Mouse (Mus musculus): ENCODE results near the gene Tldc2. TPM values are rescaled to one million over a fixed set of nuclear protein-coding genes. Genes with fewer than 3 reads are reported as not detected.

Tldc2 gene
- polyA plus RNA-seq, 1 experiment from 2014 or later: not detected

DNA sequence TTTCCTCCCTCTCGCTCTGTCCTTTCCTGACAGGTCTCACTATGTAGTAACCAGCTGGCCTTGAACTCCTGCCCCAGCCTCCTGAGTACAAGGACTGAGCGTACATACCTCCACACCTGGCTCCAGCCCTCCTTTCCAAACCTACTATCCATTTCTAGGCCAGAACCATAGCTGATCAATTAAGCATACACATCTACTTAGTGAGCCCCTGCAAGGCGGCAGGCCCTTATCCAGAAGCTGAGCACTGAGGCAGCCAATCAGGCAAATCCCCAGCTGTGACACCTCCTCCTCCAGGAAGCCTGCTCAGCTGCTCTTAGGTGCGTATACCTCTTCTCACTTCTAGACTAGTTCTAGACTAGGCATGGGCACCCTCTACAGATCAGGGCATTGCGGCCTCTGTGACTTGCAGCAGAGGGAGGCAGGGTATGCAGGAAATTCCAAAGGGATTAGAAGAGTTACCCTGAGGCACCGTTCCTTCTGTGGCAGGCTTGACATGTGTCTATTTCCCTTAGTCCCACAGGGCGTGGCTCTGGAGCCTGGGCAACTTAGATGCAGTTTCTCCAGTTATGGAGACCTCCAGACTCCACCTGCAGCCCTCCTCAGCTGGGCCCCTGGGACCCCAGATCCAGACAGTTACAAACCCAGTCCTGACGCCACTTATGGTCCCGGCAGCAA is 14.4 kb upstream of the Tldc2 start:
- H3K9me3 ChIP-seq (ENCODE audit: low read depth, low read length): no peaks in the 10 kb centered on the region
- 0 out of 2 replicates have a peak overlapping the region, but pooled peaks have one; percentile 29 for H3K9ac ChIP-seq
- H3K36me3 ChIP-seq (ENCODE audit: insufficient read depth): peaks cover 32% of the 10 kb centered on the region
- WGBS: 61% methylated on average over 9 of the region's 9 CpGs
- peak overlapping the region; percentile 40; the same call in 1 of the 2 replicates for H3K4me2 ChIP-seq
- no peak overlapping the region for H3K4me3 ChIP-seq (ENCODE audit: low read depth, low read length)
- DNase-seq: no peak
- H3K27ac ChIP-seq (ENCODE audit: low read depth): peak overlapping the region; percentile 77
- no peak for ATAC-seq (ENCODE audit: insufficient read depth)
- TF ChIP-seq CTCF (IDR thresholded peaks at IDR 0.05; ENCODE audit: low read depth): no peak
- H3K4me1 ChIP-seq (ENCODE audit: insufficient read depth): peaks cover 89% of the 10 kb centered on the region
- H3K27me3 ChIP-seq (ENCODE audit: insufficient read depth, low read length): no peaks in the 10 kb centered on the region

DNA sequence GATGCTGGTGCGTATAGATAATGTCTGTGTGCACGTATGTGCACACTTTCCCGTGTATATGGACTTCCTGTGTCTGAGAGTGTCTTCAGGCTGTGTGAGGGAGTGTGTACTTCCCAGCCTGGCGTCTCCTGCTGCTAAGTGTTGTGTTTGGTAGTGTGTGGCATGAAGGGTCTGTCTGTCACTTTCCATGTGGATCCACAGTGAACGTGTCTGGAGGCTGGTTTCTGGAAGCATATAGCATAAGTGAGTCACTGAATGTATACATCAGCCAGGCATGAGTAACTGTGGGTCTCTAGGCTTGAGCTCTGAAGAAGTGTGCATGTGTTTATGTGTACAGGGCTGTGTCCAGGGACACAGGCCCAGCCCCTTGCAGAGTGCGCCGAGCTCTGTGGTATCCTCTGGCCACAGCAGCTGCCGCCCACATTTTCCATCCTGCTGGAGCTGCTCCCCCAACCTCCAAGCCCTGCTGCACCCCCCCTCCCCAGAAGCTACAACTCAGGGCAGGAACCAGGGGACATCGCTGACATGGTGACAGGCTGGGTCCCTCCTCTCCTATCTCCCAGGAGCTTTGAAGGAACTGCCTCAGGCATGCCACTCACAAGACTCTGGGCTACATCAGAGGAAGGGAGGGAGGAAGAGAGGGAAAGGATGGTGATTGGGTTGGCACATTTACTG is 13.3 kb upstream of the Tldc2 start:
- ATAC-seq (ENCODE audit: insufficient read depth): peak; percentile 9; the same call in 1 of the 2 replicates
- TF ChIP-seq CTCF (IDR thresholded peaks at IDR 0.05; ENCODE audit: low read depth): no peak

DNA sequence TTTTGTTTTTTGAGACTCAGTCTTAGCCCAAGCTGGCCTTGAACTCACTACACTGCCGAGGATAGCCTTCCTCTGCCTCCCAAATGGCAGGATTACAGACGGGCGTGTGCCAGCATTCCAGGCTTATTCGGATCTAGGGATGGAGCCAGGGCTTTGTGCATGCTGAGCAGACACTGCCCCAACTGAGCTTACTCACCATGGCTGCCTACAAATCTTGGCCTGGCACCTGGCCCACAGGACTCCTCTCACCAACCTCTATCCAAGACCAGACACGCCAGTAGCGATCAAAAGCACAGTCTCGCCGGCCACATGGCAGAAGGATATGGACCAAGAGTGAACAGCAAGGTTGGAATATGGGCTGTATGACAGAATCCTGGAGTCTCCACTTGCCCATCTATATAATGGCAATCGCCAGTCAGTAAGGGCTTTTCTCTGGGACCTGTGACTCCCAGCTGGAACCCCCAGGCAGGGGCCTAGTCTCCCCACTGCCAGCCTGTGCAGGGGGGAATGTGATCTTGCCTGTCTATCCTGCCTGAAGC is 12.6 kb upstream of the Tldc2 start:
- WGBS: 60% methylated on average over 9 of the region's 9 CpGs
- peaks cover 74% of the 10 kb centered on the region for H3K4me1 ChIP-seq (ENCODE audit: insufficient read depth)
- peak overlapping the region; percentile 32; the same call in 1 of the 2 replicates for H3K9ac ChIP-seq
- no peak for TF ChIP-seq CTCF (IDR thresholded peaks at IDR 0.05; ENCODE audit: low read depth)
- no peak for DNase-seq
- H3K4me2 ChIP-seq: peak overlapping the region; percentile 96
- H3K4me3 ChIP-seq (ENCODE audit: low read depth, low read length): peak overlapping the region; percentile 12; the same call in 1 of the 2 replicates
- peaks cover 32% of the 10 kb centered on the region for H3K36me3 ChIP-seq (ENCODE audit: insufficient read depth)
- no peaks in the 10 kb centered on the region for H3K9me3 ChIP-seq (ENCODE audit: low read depth, low read length)
- peak overlapping the region; percentile 73 for H3K27ac ChIP-seq (ENCODE audit: low read depth)
- ATAC-seq (ENCODE audit: insufficient read depth): no peak
- no peaks in the 10 kb centered on the region for H3K27me3 ChIP-seq (ENCODE audit: insufficient read depth, low read length)

More for the DNA sequence above, 13.3 kb upstream of the Tldc2 start:
- Histone ChIP-seq H3K4me1 (ENCODE audit: insufficient read depth) (peaks cover 82% of the 10 kb centered on the region), H3K4me2 (peak overlapping the region; percentile 96), H3K9me3 (ENCODE audit: low read depth, low read length) (no peaks in the 10 kb centered on the region), H3K27me3 (ENCODE audit: insufficient read depth, low read length) (no peaks in the 10 kb centered on the region), H3K9ac (peak overlapping the region; percentile 4; the same call in 1 of the 2 replicates), H3K27ac (ENCODE audit: low read depth) (peak overlapping the region; percentile 73), H3K4me3 (ENCODE audit: low read depth, low read length) (no peak overlapping the region), H3K36me3 (ENCODE audit: insufficient read depth) (peaks cover 32% of the 10 kb centered on the region)
- WGBS: 58% methylated on average over 9 of the region's 9 CpGs
- DNase-seq: peak; percentile 44

DNA sequence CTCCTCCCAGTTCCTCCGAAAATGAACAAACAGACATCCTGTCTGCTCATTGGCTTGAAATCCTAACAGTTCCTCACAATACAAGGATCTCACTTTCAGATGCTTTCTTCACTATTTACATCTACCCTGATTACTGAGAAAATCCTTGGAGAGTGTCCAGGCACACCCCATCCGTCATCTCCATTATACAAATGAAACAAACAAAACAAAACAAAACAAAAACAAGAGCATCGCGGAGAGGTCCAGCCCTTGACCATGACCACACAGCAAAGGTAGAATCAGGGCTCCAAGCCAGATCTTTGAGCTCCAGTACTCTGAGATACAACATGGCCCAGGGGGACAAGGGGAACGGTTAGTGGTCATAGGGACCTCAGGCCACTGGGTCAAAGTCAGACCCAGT is 12.1 kb upstream of the Tldc2 start:
- Histone ChIP-seq H3K27ac (ENCODE audit: low read depth) (peak overlapping the region; percentile 73), H3K4me3 (ENCODE audit: low read depth, low read length) (peak overlapping the region; percentile 12; the same call in 1 of the 2 replicates), H3K4me1 (ENCODE audit: insufficient read depth) (peaks cover 69% of the 10 kb centered on the region), H3K27me3 (ENCODE audit: insufficient read depth, low read length) (no peaks in the 10 kb centered on the region), H3K9me3 (ENCODE audit: low read depth, low read length) (no peaks in the 10 kb centered on the region), H3K4me2 (peak overlapping the region; percentile 96), H3K36me3 (ENCODE audit: insufficient read depth) (peaks cover 32% of the 10 kb centered on the region), H3K9ac (0 out of 2 replicates have a peak overlapping the region, but pooled peaks have one; percentile 32)
- WGBS: 32% methylated on average over 5 of the region's 5 CpGs
- DNase-seq (peak; percentile 86), ATAC-seq (ENCODE audit: insufficient read depth) (no peak)
- TF ChIP-seq CTCF (IDR thresholded peaks at IDR 0.05; ENCODE audit: low read depth): no peak

DNA sequence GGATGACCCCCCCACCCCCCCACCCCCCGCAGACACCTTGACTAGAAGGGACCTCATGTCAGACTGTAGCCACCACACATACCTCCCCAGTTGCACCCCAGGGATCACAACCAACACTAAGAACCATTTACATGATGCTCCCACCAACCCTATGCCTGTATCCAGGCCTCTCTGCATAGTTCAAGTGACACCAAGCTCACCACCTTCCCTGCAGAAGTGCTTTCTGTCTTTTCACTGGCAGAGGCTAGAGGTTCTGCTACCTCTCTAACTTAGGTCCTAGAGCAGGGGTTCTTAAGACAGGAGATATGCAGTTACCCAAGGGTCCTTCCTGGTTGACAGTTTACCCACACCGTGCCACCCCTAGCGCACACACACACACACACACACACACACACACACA is 11.6 kb upstream of the Tldc2 start:
- no peaks in the 10 kb centered on the region for H3K9me3 ChIP-seq (ENCODE audit: low read depth, low read length)
- H3K36me3 ChIP-seq (ENCODE audit: insufficient read depth): peaks cover 32% of the 10 kb centered on the region
- H3K4me1 ChIP-seq (ENCODE audit: insufficient read depth): peaks cover 64% of the 10 kb centered on the region
- 83% methylated on average over 3 of the region's 3 CpGs for WGBS
- H3K9ac ChIP-seq: no peak overlapping the region
- H3K4me3 ChIP-seq (ENCODE audit: low read depth, low read length): peak overlapping the region; percentile 91; the same call in 1 of the 2 replicates
- H3K4me2 ChIP-seq: peak overlapping the region; percentile 96
- peak overlapping the region; percentile 73 for H3K27ac ChIP-seq (ENCODE audit: low read depth)
- no peak for TF ChIP-seq CTCF (IDR thresholded peaks at IDR 0.05; ENCODE audit: low read depth)
- ATAC-seq (ENCODE audit: insufficient read depth) (no peak), DNase-seq (no peak)
- no peaks in the 10 kb centered on the region for H3K27me3 ChIP-seq (ENCODE audit: insufficient read depth, low read length)

DNA sequence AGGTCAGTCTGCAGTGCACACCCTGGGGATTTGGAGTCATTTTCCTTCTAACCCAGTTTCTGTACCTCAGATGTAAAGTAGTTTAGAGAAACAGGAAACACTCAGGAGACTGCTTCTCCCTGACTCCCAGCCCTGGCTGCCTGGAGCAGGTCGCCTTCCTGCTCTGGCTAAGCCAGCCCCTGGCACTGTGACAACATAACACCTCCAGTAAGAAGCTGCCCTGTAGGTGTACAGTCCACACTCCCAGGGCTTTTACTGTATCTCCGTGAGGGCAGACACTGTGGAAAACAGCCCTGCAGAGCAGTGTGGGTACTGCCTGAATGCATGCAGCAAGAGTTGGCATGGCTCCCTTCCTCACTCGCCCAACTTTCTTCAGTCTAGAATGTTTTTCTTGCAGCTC is 11.2 kb upstream of the Tldc2 start:
- WGBS: 21% methylated on average over 3 of the region's 3 CpGs
- Histone ChIP-seq H3K9me3 (ENCODE audit: low read depth, low read length) (no peaks in the 10 kb centered on the region), H3K4me1 (ENCODE audit: insufficient read depth) (peaks cover 60% of the 10 kb centered on the region), H3K9ac (peak overlapping the region; percentile 34; the same call in 1 of the 2 replicates), H3K27ac (ENCODE audit: low read depth) (peak overlapping the region; percentile 73), H3K27me3 (ENCODE audit: insufficient read depth, low read length) (no peaks in the 10 kb centered on the region), H3K36me3 (ENCODE audit: insufficient read depth) (peaks cover 32% of the 10 kb centered on the region), H3K4me3 (ENCODE audit: low read depth, low read length) (peak overlapping the region; percentile 91), H3K4me2 (peak overlapping the region; percentile 96)
- ATAC-seq (ENCODE audit: insufficient read depth) (no peak), DNase-seq (peak; percentile 51)
- no peak for TF ChIP-seq CTCF (IDR thresholded peaks at IDR 0.05; ENCODE audit: low read depth)

DNA sequence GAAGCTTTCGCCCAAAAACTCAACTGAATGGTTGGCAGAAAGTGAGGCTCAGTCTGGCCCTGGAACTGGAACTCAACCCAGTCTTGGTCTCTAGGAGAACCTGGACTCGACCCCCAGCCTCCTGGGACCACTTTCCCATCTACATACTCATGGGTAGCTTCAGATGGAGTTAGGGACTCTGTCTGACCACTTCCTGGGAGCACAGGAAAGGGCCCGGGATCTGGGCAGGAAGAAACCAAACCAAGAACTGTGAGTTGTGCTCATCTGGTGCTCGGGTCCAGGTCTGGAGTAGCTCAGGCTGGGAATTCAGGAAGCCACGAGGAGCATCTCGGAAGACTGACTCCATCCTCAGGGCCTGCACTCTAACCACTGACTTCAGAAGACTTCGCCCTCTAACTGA is 10.3 kb upstream of the Tldc2 start:
- DNase-seq: no peak
- peak overlapping the region; percentile 91 for H3K4me3 ChIP-seq (ENCODE audit: low read depth, low read length)
- 75% methylated on average over 7 of the region's 7 CpGs for WGBS
- H3K36me3 ChIP-seq (ENCODE audit: insufficient read depth): peaks cover 32% of the 10 kb centered on the region
- no peaks in the 10 kb centered on the region for H3K27me3 ChIP-seq (ENCODE audit: insufficient read depth, low read length)
- H3K27ac ChIP-seq (ENCODE audit: low read depth): no peak overlapping the region; the same call in 1 of the 2 replicates
- TF ChIP-seq CTCF (IDR thresholded peaks at IDR 0.05; ENCODE audit: low read depth): no peak
- peak overlapping the region; percentile 95 for H3K9ac ChIP-seq
- no peaks in the 10 kb centered on the region for H3K9me3 ChIP-seq (ENCODE audit: low read depth, low read length)
- ATAC-seq (ENCODE audit: insufficient read depth): no peak
- peaks cover 51% of the 10 kb centered on the region for H3K4me1 ChIP-seq (ENCODE audit: insufficient read depth)
- peak overlapping the region; percentile 96 for H3K4me2 ChIP-seq
